Mouse (Mus musculus): Measurements from ENCODE around the gene Itm2b.

- TF ChIP-seq CTCF (IDR thresholded peaks at IDR 0.05; ENCODE audit: borderline replicate concordance, insufficient read depth, low read depth, low read length): no peak
- no peak for TF ChIP-seq POLR2A (IDR thresholded peaks at IDR 0.05; ENCODE audit: borderline replicate concordance, insufficient read depth, low read length)
These were observed 560 bp downstream of the Itm2b start for GRCm38 (mm10) chr14:73384546-73384912.
